Mouse (Mus musculus) forebrain, embryonic 11.5 days (tissue): ENCODE measurements around the gene Plac8. TPM values are rescaled to one million over a fixed set of nuclear protein-coding genes. Genes with fewer than 3 reads are reported as not detected.

ENCODE experiments used
- ATAC-seq: fragments of 200-750 bp; cut with Nextera tagmentation; replicated peaks from 2 replicates; pipeline ENCODE4 v1.8.0; 2017; ENCODE audit warnings: moderate TSS enrichment; ENCODE audit not compliant: low FRiP score
- DNase-seq: peaks from one replicate; pipeline ENCODE4 v3.0.0-alpha.2; 2017; ENCODE audit warnings: low spot score
- H3K27ac ChIP-seq: fragments of 300-500 bp; sonication (generic); 2 replicates; pipeline ENCODE4 v1.5.1; 2014; ENCODE audit warnings: low read depth, low read length
- H3K27me3 ChIP-seq: fragments of 300-500 bp; sonication (generic); 2 replicates; pipeline ENCODE4 v1.6.1; 2014; ENCODE audit warnings: mild to moderate bottlenecking, low read length, mixed read lengths; ENCODE audit not compliant: control insufficient read depth, insufficient read depth
- H3K36me3 ChIP-seq: fragments of 300-500 bp; sonication (generic); 2 replicates; pipeline ENCODE4 v1.6.1; 2014; ENCODE audit warnings: mild to moderate bottlenecking, low read length, moderate library complexity, mixed read lengths; ENCODE audit not compliant: control insufficient read depth, insufficient read depth
- H3K4me1 ChIP-seq: fragments of 300-500 bp; sonication (generic); replicated peaks from 2 replicates; pipeline ENCODE4 v1.6.1; 2014; ENCODE audit warnings: low read length, mixed read lengths; ENCODE audit not compliant: control insufficient read depth, insufficient read depth
- H3K4me2 ChIP-seq: fragments of 300-500 bp; sonication (generic); 2 replicates; pipeline ENCODE4 v1.6.1; 2014; ENCODE audit warnings: low read depth, mild to moderate bottlenecking, low read length, moderate library complexity, mixed read lengths; ENCODE audit not compliant: severe bottlenecking
- H3K4me3 ChIP-seq: fragments of 300-500 bp; sonication (generic); 2 replicates; pipeline ENCODE4 v1.5.1; 2014; ENCODE audit warnings: low read depth, low read length
- H3K9ac ChIP-seq: fragments of 300-500 bp; sonication (generic); 2 replicates; pipeline ENCODE4 v1.6.1; 2014; ENCODE audit warnings: low read length
- H3K9me3 ChIP-seq: fragments of 300-500 bp; sonication (generic); 2 replicates; pipeline ENCODE4 v1.6.1; 2016; ENCODE audit warnings: low read length, mixed read lengths; ENCODE audit not compliant: control insufficient read depth
- WGBS: fragments of 180-500 bp; shearing (Covaris S2); extraction: QIAGEN DNeasy Blood & Tissue Kit; methylation state at CpG from one replicate; pipeline ENCODE4 v1.1.7; 2014; 5-methylcytosine and 5-hydroxymethylcytosine counted together
- polyA plus RNA-seq: library from polyadenylated mRNA; unstranded; fragments of >200 nt; fragmentation: Nextera tagmentation; extraction: Ambion mirVana; gene quantifications from 2 replicates; pipeline ENCODE4 v1.2.1, GENCODE M21; 2014

The Plac8 gene
- polyA plus RNA-seq, 1 experiment from 2014 or later, result 1.4 TPM

DNA sequence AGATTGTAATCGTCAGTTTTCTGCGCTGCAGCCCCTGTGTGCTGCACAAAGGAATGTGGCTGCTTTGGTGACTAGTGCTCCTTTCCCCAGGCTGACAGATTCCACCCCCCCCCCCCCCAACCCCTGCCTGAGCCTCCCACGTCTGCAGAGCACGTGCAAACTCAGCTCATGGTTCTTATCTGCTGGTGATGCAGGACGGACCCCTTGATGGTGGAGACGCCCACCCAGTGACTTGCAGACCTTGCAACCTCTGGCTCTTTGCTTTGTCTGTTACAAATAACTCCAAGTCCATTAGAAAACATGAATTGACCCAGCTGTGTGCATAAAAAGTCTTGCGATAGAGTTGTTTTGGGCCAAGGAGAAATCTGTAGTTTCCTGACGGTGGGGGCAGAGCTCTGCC lies 1.3 kb downstream of the Plac8 start:
- ATAC-seq (no peak), DNase-seq (no peak)
- H3K4me1 ChIP-seq, result 0 out of 2 replicates have a peak, but pooled peaks cover 3% of the 10 kb centered on the region
- H3K27me3 ChIP-seq, result no peaks in the 10 kb centered on the region
- H3K9ac ChIP-seq, result no peak overlapping the region
- H3K4me3 ChIP-seq, result no peak overlapping the region
- WGBS, result 41% methylated on average over 8 of the region's 8 CpGs
- H3K9me3 ChIP-seq, result no peaks in the 10 kb centered on the region
- no peaks in the 10 kb centered on the region for H3K36me3 ChIP-seq
- no peak overlapping the region for H3K4me2 ChIP-seq
- H3K27ac ChIP-seq, result no peak overlapping the region

DNA sequence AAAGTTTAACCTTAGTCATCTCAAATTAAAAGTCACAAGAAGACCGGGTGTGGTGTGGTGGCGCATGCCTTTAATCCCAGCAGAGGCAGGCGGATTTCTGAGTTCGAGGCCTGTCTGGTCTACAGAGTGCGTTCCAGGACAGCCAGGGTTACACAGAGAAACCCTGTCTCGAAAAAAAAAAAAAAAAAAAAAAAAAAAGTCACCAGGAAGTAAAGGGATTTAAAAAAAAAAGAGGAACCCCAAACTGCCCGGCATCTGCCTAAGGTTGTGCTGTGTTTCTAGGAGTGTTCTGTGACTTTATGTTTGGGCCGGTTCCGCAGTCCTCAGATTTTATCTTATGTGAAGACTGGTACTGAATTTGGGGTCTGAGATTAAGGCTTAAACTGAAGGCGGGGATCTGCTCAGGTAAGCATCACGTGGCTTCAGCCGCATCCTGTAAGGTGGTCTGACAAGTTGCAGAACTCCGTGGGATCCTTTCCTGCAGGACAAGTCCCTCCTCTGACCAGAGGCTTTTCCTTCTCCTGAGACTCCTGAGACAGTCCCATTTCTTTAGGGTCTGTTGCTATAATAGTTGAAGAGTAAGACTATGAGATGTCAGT lies 1.9 kb downstream of the Plac8 start:
- Histone ChIP-seq H3K27ac (no peak overlapping the region), H3K27me3 (no peaks in the 10 kb centered on the region), H3K36me3 (no peaks in the 10 kb centered on the region), H3K9ac (no peak overlapping the region), H3K4me2 (no peak overlapping the region), H3K4me1 (0 out of 2 replicates have a peak, but pooled peaks cover 3% of the 10 kb centered on the region), H3K9me3 (no peaks in the 10 kb centered on the region), H3K4me3 (no peak overlapping the region)
- DNase-seq, result no peak
- WGBS, result 72% methylated on average over 13 of the region's 13 CpGs
- no peak for ATAC-seq

DNA sequence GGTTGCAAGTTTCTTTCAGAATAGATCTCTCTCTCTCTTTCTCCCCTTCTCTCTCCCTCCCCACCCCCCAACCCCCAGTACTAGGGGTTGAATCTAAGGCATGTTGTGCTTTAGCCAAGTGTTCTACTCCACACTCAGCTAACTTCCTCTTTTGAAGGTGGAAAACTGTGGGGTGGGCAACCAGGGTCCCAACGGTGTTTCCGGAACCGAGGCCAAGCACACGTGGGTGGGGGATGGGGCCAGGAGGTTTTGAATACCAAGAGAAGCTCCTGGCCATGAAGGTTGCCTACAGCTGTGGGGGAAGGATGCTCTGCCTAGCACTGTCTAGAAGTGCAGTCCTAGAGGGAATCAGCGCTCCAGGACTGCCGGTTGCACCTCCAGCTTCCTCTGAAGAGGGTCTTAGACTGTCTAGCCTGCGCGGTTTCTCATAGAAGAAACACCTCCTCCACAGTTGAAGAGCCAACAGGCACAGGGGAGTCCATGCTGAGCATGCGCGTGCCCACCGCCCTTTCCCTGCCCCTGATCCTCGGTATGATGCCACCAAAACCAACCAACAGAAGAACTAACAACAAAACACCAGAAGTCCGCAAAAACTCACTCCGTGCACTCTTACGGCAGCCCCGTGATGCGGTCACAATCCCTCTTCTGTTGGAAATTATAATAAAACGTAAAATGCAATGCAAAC lies 2.7 kb downstream of the Plac8 start:
- DNase-seq (no peak), ATAC-seq (no peak)
- H3K9ac ChIP-seq, result no peak overlapping the region
- no peaks in the 10 kb centered on the region for H3K27me3 ChIP-seq
- H3K27ac ChIP-seq, result no peak overlapping the region
- no peak overlapping the region for H3K4me2 ChIP-seq
- 0 out of 2 replicates have a peak, but pooled peaks cover 3% of the 10 kb centered on the region for H3K4me1 ChIP-seq
- no peaks in the 10 kb centered on the region for H3K36me3 ChIP-seq
- no peak overlapping the region for H3K4me3 ChIP-seq
- no peaks in the 10 kb centered on the region for H3K9me3 ChIP-seq
- WGBS, result 80% methylated on average over 18 of the region's 18 CpGs

DNA sequence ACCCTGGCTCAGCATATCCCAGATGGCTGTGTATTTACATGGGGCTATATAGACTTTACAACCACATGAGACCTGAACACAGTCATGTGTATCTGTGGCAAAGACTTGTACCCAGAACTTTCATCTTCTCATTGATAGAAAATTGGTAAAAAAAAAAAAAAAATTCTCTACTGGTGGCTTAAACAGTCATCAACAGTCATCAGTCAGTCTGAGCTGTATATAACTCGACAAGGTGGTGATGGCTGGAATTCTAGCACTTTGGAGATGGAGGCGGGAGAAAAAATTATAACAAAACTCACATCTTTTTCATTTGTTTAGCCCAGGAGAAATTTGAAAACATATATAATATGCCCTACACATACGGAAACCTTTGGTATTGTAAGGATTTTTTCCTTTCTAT lies 3.2 kb downstream of the Plac8 start:
- no peaks in the 10 kb centered on the region for H3K9me3 ChIP-seq
- 0 out of 2 replicates have a peak, but pooled peaks cover 3% of the 10 kb centered on the region for H3K4me1 ChIP-seq
- H3K4me2 ChIP-seq, result no peak overlapping the region
- H3K4me3 ChIP-seq, result no peak overlapping the region
- no peak overlapping the region for H3K9ac ChIP-seq
- WGBS, result 90% methylated on average over 3 of the region's 3 CpGs
- H3K36me3 ChIP-seq, result no peaks in the 10 kb centered on the region
- no peak for ATAC-seq
- no peak overlapping the region for H3K27ac ChIP-seq
- DNase-seq, result no peak
- no peaks in the 10 kb centered on the region for H3K27me3 ChIP-seq

DNA sequence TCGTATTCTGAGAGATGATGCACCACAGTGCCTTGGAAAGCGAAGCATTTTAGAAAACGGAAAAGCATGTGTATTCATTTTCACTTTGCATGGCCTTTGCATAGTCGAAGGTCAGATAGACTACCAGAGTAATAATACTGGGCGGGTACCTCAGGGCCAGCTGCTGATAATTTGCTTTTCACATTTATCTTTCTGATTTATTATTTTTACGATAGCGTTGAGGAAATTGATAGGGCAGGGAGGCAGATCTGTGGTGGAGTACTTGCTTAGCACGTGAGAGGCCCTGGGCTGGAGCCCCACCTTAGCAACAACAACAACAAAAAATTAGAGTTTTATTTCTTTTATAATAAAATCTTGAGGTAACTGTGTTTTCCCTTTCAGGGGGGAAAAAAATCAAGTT lies 3.9 kb downstream of the Plac8 start:
- Histone ChIP-seq H3K36me3 (no peaks in the 10 kb centered on the region), H3K9me3 (no peaks in the 10 kb centered on the region), H3K4me3 (no peak overlapping the region), H3K27ac (no peak overlapping the region), H3K4me2 (no peak overlapping the region), H3K4me1 (0 out of 2 replicates have a peak, but pooled peaks cover 3% of the 10 kb centered on the region), H3K27me3 (no peaks in the 10 kb centered on the region), H3K9ac (no peak overlapping the region)
- no peak for DNase-seq
- no peak for ATAC-seq
- 90% methylated on average over 8 of the region's 8 CpGs for WGBS

DNA sequence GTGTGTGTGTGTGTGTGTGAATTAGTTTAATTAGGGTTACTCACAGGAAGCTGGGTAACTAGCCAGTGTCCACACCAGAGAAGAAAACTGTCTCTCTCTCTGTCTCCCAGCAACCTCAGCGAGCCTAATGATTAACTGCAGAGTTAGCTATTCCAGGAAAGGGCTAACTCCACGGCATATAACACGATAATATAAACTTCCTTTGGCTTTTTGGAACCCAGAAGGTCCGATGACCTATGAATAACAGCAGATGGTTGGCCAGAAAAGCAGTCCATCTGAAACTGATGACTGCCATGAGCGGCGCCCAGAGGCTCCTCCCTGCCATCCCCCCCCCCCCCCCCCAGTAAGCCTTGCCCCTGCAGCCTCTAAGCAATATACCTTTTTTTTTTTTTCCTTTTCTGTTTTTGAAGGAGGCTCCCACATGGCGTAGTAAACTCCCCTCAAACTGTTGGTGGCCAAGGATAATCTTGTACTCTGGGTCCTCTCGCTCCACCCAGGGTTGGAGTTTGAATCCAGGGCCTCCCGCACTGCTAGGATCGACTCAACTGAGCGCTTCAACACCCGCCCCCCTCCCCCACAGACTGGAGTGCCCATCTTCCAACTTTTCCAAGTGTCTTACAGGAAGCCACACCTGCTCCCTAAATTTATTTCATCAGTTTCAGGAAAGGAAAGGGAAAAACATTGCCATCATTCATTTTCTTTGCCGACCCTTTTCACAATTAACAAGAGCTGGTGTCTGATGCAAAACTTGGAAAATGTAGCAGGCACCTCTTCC lies 4.6 kb downstream of the Plac8 start:
- 83% methylated on average over 13 of the region's 13 CpGs for WGBS
- Histone ChIP-seq H3K9ac (no peak overlapping the region), H3K27me3 (no peaks in the 10 kb centered on the region), H3K4me3 (no peak overlapping the region), H3K4me2 (no peak overlapping the region), H3K27ac (no peak overlapping the region), H3K36me3 (no peaks in the 10 kb centered on the region), H3K9me3 (no peaks in the 10 kb centered on the region), H3K4me1 (0 out of 2 replicates have a peak, but pooled peaks cover 3% of the 10 kb centered on the region)
- ATAC-seq, result no peak
- DNase-seq, result no peak

DNA sequence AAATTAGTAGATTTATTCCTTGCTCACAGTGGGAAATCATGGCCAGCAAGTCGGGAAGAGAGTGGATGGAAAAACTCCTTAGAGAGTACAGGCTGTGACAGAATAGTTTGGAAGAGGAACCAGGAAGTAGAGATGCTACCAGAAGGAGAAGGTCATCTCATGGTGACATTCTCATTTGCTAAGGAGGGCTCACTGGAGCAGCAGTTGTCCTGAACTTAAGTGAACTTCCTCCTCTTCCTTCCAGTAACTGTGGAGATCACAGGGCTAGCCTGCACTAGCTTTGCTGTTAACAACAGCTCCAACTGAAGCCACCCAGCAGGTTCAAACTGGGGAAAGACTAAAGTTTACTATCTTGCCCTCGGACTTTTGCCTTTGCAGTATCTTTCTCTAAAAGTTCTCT lies 5.2 kb downstream of the Plac8 start:
- H3K27ac ChIP-seq, result no peak overlapping the region
- 90% methylated on average over 2 of the region's 2 CpGs for WGBS
- DNase-seq, result no peak
- H3K4me2 ChIP-seq, result no peak overlapping the region
- no peaks in the 10 kb centered on the region for H3K27me3 ChIP-seq
- H3K36me3 ChIP-seq, result no peaks in the 10 kb centered on the region
- H3K9me3 ChIP-seq, result no peaks in the 10 kb centered on the region
- H3K9ac ChIP-seq, result no peak overlapping the region
- no peak for ATAC-seq
- H3K4me1 ChIP-seq, result 0 out of 2 replicates have a peak, but pooled peaks cover 3% of the 10 kb centered on the region
- H3K4me3 ChIP-seq, result no peak overlapping the region

DNA sequence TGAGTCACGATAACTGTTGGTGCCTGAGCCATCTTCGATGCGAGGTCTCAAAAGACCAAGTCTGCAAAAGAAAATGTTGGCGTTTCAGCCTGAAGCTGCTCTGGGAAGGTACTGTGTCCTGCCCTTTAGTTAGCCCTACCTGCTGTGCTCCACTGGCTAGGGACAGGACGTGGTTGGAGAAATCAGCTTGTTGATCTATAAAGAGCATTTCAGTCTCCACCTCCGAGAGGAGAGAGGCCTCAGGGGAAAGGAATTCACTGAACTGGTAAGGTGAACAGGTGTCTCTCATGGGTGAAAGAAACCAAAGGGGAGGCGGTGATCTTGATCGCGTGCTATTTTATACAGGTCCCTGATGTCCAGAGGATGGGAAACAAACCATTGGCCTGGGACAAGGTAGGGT lies 9.3 kb downstream of the Plac8 start:
- no peak overlapping the region for H3K27ac ChIP-seq
- no peak overlapping the region for H3K9ac ChIP-seq
- no peak overlapping the region for H3K4me2 ChIP-seq
- H3K9me3 ChIP-seq, result no peaks in the 10 kb centered on the region
- no peaks in the 10 kb centered on the region for H3K4me1 ChIP-seq
- DNase-seq (no peak), ATAC-seq (no peak)
- H3K27me3 ChIP-seq, result no peaks in the 10 kb centered on the region
- WGBS, result 87% methylated on average over 9 of the region's 9 CpGs
- H3K4me3 ChIP-seq, result no peak overlapping the region
- no peaks in the 10 kb centered on the region for H3K36me3 ChIP-seq
